Mouse (Mus musculus) ES-Bruce4 (cell line): ENCODE results near the gene Gm49368.

Experiments
- CTCF ChIP-seq: IDR thresholded peaks from one replicate; pipeline ENCODE4 v1.8.1; 2011; ENCODE audit warnings: low read depth, low read length
- EP300 ChIP-seq: IDR thresholded peaks from 2 replicates; pipeline ENCODE4 v1.6.1; 2011; ENCODE audit warnings: low read depth, low read length; ENCODE audit not compliant: insufficient read depth
- POLR2A ChIP-seq: IDR thresholded peaks from one replicate; pipeline ENCODE4 v1.8.1; 2011; ENCODE audit warnings: low read length; ENCODE audit not compliant: insufficient read depth

GRCm38 (mm10) chr7:128062456-128062855 is at the start of gene Gm49368, which contains the start of gene Itgam:
- TF ChIP-seq POLR2A (no peak), EP300 (no peak), CTCF (no peak)
